12 mouse cellular contexts compared by ENCODE assay signal in the genomic region with DNA sequence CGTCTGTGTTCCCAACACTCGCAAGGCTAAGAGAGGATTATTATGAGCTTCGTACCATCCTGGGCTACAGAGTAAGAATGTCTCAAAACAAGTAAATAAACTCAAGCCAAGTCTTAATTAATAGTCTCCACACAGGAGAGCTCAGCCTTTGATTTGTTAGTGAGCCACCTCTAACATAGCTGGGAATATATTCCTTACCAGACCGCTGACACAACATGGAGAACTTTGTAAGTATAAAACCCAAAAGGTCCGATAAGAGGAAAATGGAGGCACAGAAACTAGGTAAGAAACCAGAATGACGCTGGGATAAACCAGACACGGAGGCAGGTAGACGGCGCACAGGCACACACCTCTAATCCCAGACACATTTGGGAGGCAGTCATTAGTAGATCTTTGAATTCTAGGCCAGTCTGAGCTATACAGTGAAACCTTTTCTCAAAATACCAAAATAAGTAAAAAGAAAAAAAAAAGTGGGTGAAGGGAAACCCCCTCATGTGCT. TPM values are rescaled to one million over a fixed set of nuclear protein-coding genes. Genes with fewer than 3 reads are reported as not detected.
DNase-seq lines count a peak whose midpoint lies in the region; ATAC-seq lines count a peak whose summit lies in the region.
"Had no signal": no experiment of that assay in that cellular context is flagged by ENCODE, and none has a peak within 500 bp of the region (broad histone marks: within the 10 kb centered on the region; RNA-seq: fewer than 3 reads in every experiment).

No protein-coding gene starts in this region.

- H3K9me3 ChIP-seq in heart, embryonic 13.5 days = no peaks in the 10 kb centered on the region
- H3K9me3 ChIP-seq in megakaryocyte, embryonic 14.5 days = no peaks in the 10 kb centered on the region
- H3K9me3 ChIP-seq in heart, embryonic 16.5 days (replicated peaks; ENCODE audit: control insufficient read depth, low read length) = no peaks in the 10 kb centered on the region
- H3K9me3 ChIP-seq in stomach, embryonic 15.5 days = no peaks in the 10 kb centered on the region
- no peaks in the 10 kb centered on the region for H3K9me3 ChIP-seq in hindbrain, embryonic 13.5 days
- H3K9me3 ChIP-seq: embryonic facial prominence, embryonic 12.5 days had no signal

- H3K4me3 ChIP-seq in heart, embryonic 13.5 days = peak overlapping the region; percentile 13
- H3K4me3 ChIP-seq in megakaryocyte, embryonic 14.5 days (replicated peaks) = peak overlapping the region; percentile 99
- H3K4me3 ChIP-seq in heart, embryonic 16.5 days (ENCODE audit: low read length) = no peak overlapping the region
- H3K4me3 ChIP-seq in stomach, embryonic 15.5 days (replicated peaks) = peak overlapping the region; percentile 3; the same call in 1 of the 2 replicates
- no peak overlapping the region for H3K4me3 ChIP-seq in hindbrain, embryonic 13.5 days
- H3K4me3 ChIP-seq: embryonic facial prominence, embryonic 12.5 days had no signal

- H3K27me3 ChIP-seq in heart, embryonic 13.5 days (replicated peaks) = no peaks in the 10 kb centered on the region
- no peaks in the 10 kb centered on the region for H3K27me3 ChIP-seq in megakaryocyte, embryonic 14.5 days (replicated peaks)
- H3K27me3 ChIP-seq in heart, embryonic 16.5 days (ENCODE audit: control insufficient read depth, insufficient read depth, low read length) = no peaks in the 10 kb centered on the region
- H3K27me3 ChIP-seq in stomach, embryonic 15.5 days (replicated peaks) = no peaks in the 10 kb centered on the region
- H3K27me3 ChIP-seq in hindbrain, embryonic 13.5 days = no peaks in the 10 kb centered on the region
- H3K27me3 ChIP-seq: embryonic facial prominence, embryonic 12.5 days; Patski had no signal

- peak overlapping the region; percentile 81 for H3K9ac ChIP-seq in heart, embryonic 13.5 days
- no peak overlapping the region for H3K9ac ChIP-seq in heart, embryonic 16.5 days (ENCODE audit: low read length)
- 0 out of 2 replicates have a peak overlapping the region, but pooled peaks have one; percentile 1 for H3K9ac ChIP-seq in stomach, embryonic 15.5 days
- H3K9ac ChIP-seq in hindbrain, embryonic 13.5 days = no peak overlapping the region
- H3K9ac ChIP-seq: embryonic facial prominence, embryonic 12.5 days had no signal

- H3K27ac ChIP-seq in heart, embryonic 13.5 days (replicated peaks) = peak overlapping the region; percentile 100
- H3K27ac ChIP-seq in heart, embryonic 16.5 days (ENCODE audit: low read length) = peak overlapping the region; percentile 19; the same call in 1 of the 2 replicates
- H3K27ac ChIP-seq in stomach, embryonic 15.5 days = 0 out of 2 replicates have a peak overlapping the region, but pooled peaks have one; percentile 48
- no peak overlapping the region for H3K27ac ChIP-seq in hindbrain, embryonic 13.5 days
- H3K27ac ChIP-seq: embryonic facial prominence, embryonic 12.5 days had no signal

- H3K4me2 ChIP-seq in heart, embryonic 13.5 days = peak overlapping the region; percentile 80
- 0 out of 2 replicates have a peak overlapping the region, but pooled peaks have one; percentile 8 for H3K4me2 ChIP-seq in heart, embryonic 16.5 days (ENCODE audit: low read depth, low read length)
- peak overlapping the region; percentile 33 for H3K4me2 ChIP-seq in stomach, embryonic 15.5 days
- H3K4me2 ChIP-seq in hindbrain, embryonic 13.5 days = no peak overlapping the region
- H3K4me2 ChIP-seq: embryonic facial prominence, embryonic 12.5 days had no signal

- peaks cover 82% of the 10 kb centered on the region for H3K4me1 ChIP-seq in heart, embryonic 13.5 days
- peaks cover 74% of the 10 kb centered on the region for H3K4me1 ChIP-seq in megakaryocyte, embryonic 14.5 days
- H3K4me1 ChIP-seq in heart, embryonic 16.5 days (ENCODE audit: control insufficient read depth, insufficient read depth, low read length) = peaks cover 68% of the 10 kb centered on the region
- peaks cover 36% of the 10 kb centered on the region for H3K4me1 ChIP-seq in stomach, embryonic 15.5 days
- peaks cover 48% of the 10 kb centered on the region for H3K4me1 ChIP-seq in hindbrain, embryonic 13.5 days (replicated peaks)

- H3K36me3 ChIP-seq in heart, embryonic 13.5 days = no peaks in the 10 kb centered on the region
- H3K36me3 ChIP-seq in megakaryocyte, embryonic 14.5 days (replicated peaks; ENCODE audit: low read length) = peaks cover 90% of the 10 kb centered on the region
- H3K36me3 ChIP-seq in heart, embryonic 16.5 days (ENCODE audit: control insufficient read depth, insufficient read depth) = no peaks in the 10 kb centered on the region
- H3K36me3 ChIP-seq in stomach, embryonic 15.5 days = no peaks in the 10 kb centered on the region
- no peaks in the 10 kb centered on the region for H3K36me3 ChIP-seq in hindbrain, embryonic 13.5 days
- H3K36me3 ChIP-seq: embryonic facial prominence, embryonic 12.5 days had no signal

- 84% methylated on average over 9 of the region's 9 CpGs for WGBS in heart, embryonic 13.5 days
- 87% methylated on average over 9 of the region's 9 CpGs for WGBS in heart, embryonic 16.5 days
- WGBS in stomach, embryonic 15.5 days = 85% methylated on average over 9 of the region's 9 CpGs
- WGBS in hindbrain, embryonic 13.5 days = 91% methylated on average over 9 of the region's 9 CpGs

- no peak for DNase-seq in heart, adult 11 months
- DNase-seq in urinary bladder, postnatal 10 days (ENCODE audit: low spot score) = no peak
- DNase-seq: retina, postnatal 1 day; thymus, adult 2 months had no signal

- ATAC-seq in heart, embryonic 13.5 days (ENCODE audit: extremely low read depth, insufficient number of reproducible peaks, low FRiP score, low TSS enrichment) = no peak
- ATAC-seq in megakaryocyte, adult 5-6 weeks (ENCODE audit: poor library complexity, severe bottlenecking) = no peak
- ATAC-seq in heart, embryonic 16.5 days (replicated peaks; ENCODE audit: extremely low read depth, insufficient read depth, low FRiP score) = no peak
- no peak for ATAC-seq in stomach, embryonic 15.5 days (ENCODE audit: insufficient read depth, low FRiP score, low read depth)
- no peak for ATAC-seq in hindbrain, embryonic 13.5 days (ENCODE audit: low FRiP score)

RNA-seq across cellular contexts. Expression of gene Frmd8, which starts 34.1 kb away (rescaled TPM):
- polyA plus RNA-seq in heart, embryonic 13.5 days (2015; fragmentation: Nextera tagmentation; extraction: Ambion mirVana) = 27.4 and 29.0 TPM in 2 replicates
- 28.5 and 57.6 TPM in 2 replicates for polyA plus RNA-seq in megakaryocyte, embryonic 14.5 days (2012; ENCODE audit: insufficient read depth, low replicate concordance)
- total RNA-seq in megakaryocyte, adult 5-6 weeks (2015) = 21.4 and 21.9 TPM in 2 replicates
- 19.3 and 23.3 TPM in 2 replicates for total RNA-seq in megakaryocyte, adult 5-6 weeks (2017)
- polyA plus RNA-seq in heart, embryonic 16.5 days (2015; fragmentation: Nextera tagmentation; extraction: Ambion mirVana) = 33.6 and 34.8 TPM in 2 replicates
- polyA plus RNA-seq in stomach, embryonic 15.5 days (2015; fragmentation: Nextera tagmentation; extraction: Ambion mirVana) = 25.3 and 27.7 TPM in 2 replicates
- 17.5 and 19.3 TPM in 2 replicates for polyA plus RNA-seq in hindbrain, embryonic 13.5 days (2015; fragmentation: Nextera tagmentation; extraction: Ambion mirVana)

RNA-seq across cellular contexts. Expression of gene Slc25a45, which starts 36.7 kb away (rescaled TPM):
- 3.7 and 4.2 TPM in 2 replicates for polyA plus RNA-seq in heart, embryonic 13.5 days (2015; fragmentation: Nextera tagmentation; extraction: Ambion mirVana)
- polyA plus RNA-seq in megakaryocyte, embryonic 14.5 days (2012; ENCODE audit: insufficient read depth, low replicate concordance) = 3.6 and 6.9 TPM in 2 replicates
- total RNA-seq in megakaryocyte, adult 5-6 weeks (2015) = 55.6 and 67.9 TPM in 2 replicates
- total RNA-seq in megakaryocyte, adult 5-6 weeks (2017) = 69.1 and 73.5 TPM in 2 replicates
- polyA plus RNA-seq in heart, embryonic 16.5 days (2015; fragmentation: Nextera tagmentation; extraction: Ambion mirVana) = 4.6 and 5.0 TPM in 2 replicates
- 5.5 TPM in 2 replicates for polyA plus RNA-seq in stomach, embryonic 15.5 days (2015; fragmentation: Nextera tagmentation; extraction: Ambion mirVana)
- 2.6 and 2.8 TPM in 2 replicates for polyA plus RNA-seq in hindbrain, embryonic 13.5 days (2015; fragmentation: Nextera tagmentation; extraction: Ambion mirVana)

RNA-seq across cellular contexts. Expression of gene Tigd3, which starts 53.0 kb away (rescaled TPM):
- 1.9 and 2.0 TPM in 2 replicates for polyA plus RNA-seq in heart, embryonic 13.5 days (2015; fragmentation: Nextera tagmentation; extraction: Ambion mirVana)
- 0.57 and 1.3 TPM in 2 replicates for polyA plus RNA-seq in megakaryocyte, embryonic 14.5 days (2012; ENCODE audit: insufficient read depth, low replicate concordance)
- total RNA-seq in megakaryocyte, adult 5-6 weeks (2015) = 0.54 and 0.59 TPM in 2 replicates
- 1.0 and 1.8 TPM in 2 replicates for total RNA-seq in megakaryocyte, adult 5-6 weeks (2017)
- 1.5 and 1.6 TPM in 2 replicates for polyA plus RNA-seq in heart, embryonic 16.5 days (2015; fragmentation: Nextera tagmentation; extraction: Ambion mirVana)
- polyA plus RNA-seq in stomach, embryonic 15.5 days (2015; fragmentation: Nextera tagmentation; extraction: Ambion mirVana) = 2.3 and 2.4 TPM in 2 replicates
- polyA plus RNA-seq in hindbrain, embryonic 13.5 days (2015; fragmentation: Nextera tagmentation; extraction: Ambion mirVana) = 15.2 and 15.9 TPM in 2 replicates

Comparison
In these comparisons a context has a peak if more than half of its experiments do, and no peak if none do; other contexts are left out.
1. H3K4me3 ChIP-seq: peak in heart, embryonic 13.5 days (single experiment), megakaryocyte, embryonic 14.5 days (single experiment) and stomach, embryonic 15.5 days (single experiment); none in heart, embryonic 16.5 days (single experiment) and hindbrain, embryonic 13.5 days (single experiment).
2. H3K9ac ChIP-seq: peak in heart, embryonic 13.5 days (single experiment) and stomach, embryonic 15.5 days (single experiment); none in heart, embryonic 16.5 days (single experiment) and hindbrain, embryonic 13.5 days (single experiment).